Mouse (Mus musculus) macrophage (primary cell): Measurements from ENCODE around the gene Sptlc2. TPM values are rescaled to one million over a fixed set of nuclear protein-coding genes. Genes with fewer than 3 reads are reported as not detected.

Source experiments
- H3K27ac ChIP-seq: fragments of 350-480 bp; formaldehyde crosslinking; 2 replicates; pipeline ENCODE4 v1.9.0; 2021
- H3K36me3 ChIP-seq: fragments of 350-480 bp; formaldehyde crosslinking; 2 replicates; pipeline ENCODE4 v1.9.0; 2021; ENCODE audit errors: inconsistent target
- H3K4me3 ChIP-seq: fragments of 350-480 bp; formaldehyde crosslinking; 2 replicates; pipeline ENCODE4 v1.9.0; 2021; ENCODE audit errors: inconsistent target
- H3K79me2 ChIP-seq: fragments of 350-480 bp; formaldehyde crosslinking; 2 replicates; pipeline ENCODE4 v1.9.0; 2021; ENCODE audit errors: inconsistent target
- WGBS: methylation state at CpG from one replicate; pipeline ENCODE4 v1.1.7; 2026; ENCODE audit warnings: inconsistent platforms; ENCODE audit not compliant: missing documents; 5-methylcytosine and 5-hydroxymethylcytosine counted together
- polyA plus RNA-seq: library from polyadenylated mRNA; stranded (reverse); fragments of 250-400 nt; gene quantifications from 3 replicates; pipeline ENCODE4 v1.2.4, GENCODE M21; 2018; ENCODE audit warnings: inconsistent platforms

Sptlc2 gene
- polyA plus RNA-seq, 1 experiment from 2014 or later, result 96.5 TPM

DNA sequence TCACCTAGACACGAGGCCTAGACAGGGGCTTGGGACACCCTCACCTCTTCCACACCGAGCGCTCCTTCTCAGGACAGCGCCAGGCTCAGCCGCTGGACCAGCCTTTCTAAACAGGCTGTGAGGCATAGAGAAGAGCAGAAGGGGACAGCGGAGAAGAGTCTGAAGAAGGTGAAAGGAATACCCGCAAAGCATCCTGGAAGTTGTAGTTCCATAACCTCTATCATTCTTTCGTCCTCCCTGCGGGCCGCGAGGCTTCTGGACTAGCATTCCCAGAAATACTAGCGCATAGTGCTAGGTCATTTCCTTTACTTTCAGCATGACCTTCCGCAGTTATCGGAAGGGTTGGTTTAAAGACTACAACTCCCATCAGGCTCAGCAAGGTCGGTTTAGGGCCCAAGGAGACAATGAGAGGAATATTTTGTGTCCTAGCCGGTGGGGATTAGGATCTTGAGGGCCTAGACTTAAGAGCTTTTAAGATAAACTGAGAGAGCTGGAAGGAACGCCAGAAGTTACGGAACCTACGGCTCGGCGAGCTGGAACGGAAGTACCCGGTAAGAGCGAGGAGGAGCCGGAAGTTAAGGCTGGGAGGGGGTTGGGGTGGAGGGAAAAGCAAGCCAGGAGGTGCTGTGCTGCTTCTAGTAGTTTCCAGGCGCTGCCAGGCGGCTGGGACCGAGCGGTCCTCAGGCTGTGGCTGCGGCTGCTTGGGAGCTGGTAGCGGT is 121.9 kb downstream of the Sptlc2 start, which contains the start of the genes Vipas39 and Ahsa1:
Gene Vipas39 (minus strand): TSS at position 149 of the 719 bp plus-strand sequence.
Gene Ahsa1 (plus strand): TSS at position 372 of the 719 bp plus-strand sequence.
- WGBS, result 0% methylated on average over 31 of the region's 31 CpGs
- Histone ChIP-seq H3K27ac (peak within 1 kb of the TSS; percentile 97), H3K79me2 (peaks cover 74% of the 10 kb centered on the region), H3K4me3 (peak within 1 kb of the TSS; percentile 98), H3K36me3 (peaks cover 36% of the 10 kb centered on the region)

DNA sequence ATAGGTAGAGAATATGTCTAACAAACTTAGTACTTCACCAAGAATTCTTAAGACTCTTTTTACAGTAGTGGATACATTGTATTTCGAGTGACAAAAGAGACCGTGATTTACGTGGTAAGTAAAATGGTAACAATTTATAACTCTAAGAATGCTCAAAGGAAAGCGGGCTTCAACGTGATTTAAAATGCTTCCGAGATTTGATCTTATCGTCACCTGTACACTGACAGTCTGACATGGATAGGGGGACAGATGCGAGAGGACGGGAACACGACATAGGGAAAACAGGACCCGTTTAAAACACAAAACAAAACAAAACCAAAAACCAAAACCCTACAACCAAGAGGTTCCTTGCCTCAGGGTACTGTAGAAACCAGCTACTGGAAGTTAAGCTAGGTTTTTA is 122.7 kb downstream of the Sptlc2 start:
- Histone ChIP-seq H3K27ac (peak overlapping the region; percentile 97), H3K36me3 (peaks cover 30% of the 10 kb centered on the region), H3K79me2 (peaks cover 71% of the 10 kb centered on the region), H3K4me3 (peak overlapping the region; percentile 98)
- WGBS, result 22% methylated on average over 11 of the region's 11 CpGs

DNA sequence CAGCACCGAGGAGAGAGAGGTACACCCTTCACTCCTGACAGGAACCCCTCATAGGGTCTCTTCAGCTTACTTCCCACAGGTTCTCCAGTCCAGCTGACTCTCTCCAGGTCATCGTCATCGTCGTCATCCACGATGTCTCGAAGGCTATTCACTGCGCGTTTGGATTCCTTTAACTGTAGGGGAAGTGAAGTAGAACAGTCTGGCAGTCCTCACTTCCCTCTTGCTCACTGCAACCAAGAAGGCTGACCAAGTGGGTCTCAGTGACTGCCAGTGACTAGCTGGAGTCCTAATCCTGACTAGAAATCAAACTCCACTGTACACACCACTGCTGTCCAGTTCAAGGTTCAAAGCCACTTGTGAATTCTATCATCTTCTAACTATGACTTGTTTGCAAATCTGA is 127.6 kb downstream of the Sptlc2 start:
- H3K36me3 ChIP-seq, result peaks cover 43% of the 10 kb centered on the region
- no peak overlapping the region for H3K4me3 ChIP-seq
- peak overlapping the region; percentile 97 for H3K27ac ChIP-seq
- WGBS, result 65% methylated on average over 8 of the region's 8 CpGs
- peaks cover 51% of the 10 kb centered on the region for H3K79me2 ChIP-seq

DNA sequence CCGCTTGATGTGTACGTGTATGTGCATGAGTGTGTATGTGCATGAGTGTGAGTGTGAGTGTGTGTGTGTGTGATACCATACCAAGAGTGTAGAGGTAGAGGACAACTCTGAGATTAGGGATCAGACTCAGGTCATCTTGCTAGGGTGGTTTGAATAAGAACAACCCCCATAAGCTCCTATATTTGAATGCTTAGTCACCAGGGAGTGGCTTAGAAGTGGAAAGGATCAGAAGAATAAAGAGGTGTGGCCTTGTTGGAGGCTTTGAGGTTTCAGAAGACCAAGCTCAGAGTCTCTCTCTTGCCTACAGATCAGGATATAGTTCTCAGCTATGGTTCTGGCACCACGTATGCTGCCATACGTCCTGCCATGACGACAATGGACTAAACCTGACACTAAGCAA is 131.5 kb downstream of the Sptlc2 start:
- peak overlapping the region; percentile 22; the same call in 1 of the 2 replicates for H3K27ac ChIP-seq
- H3K4me3 ChIP-seq, result no peak overlapping the region
- peaks cover 25% of the 10 kb centered on the region; the same call in 1 of the 2 replicates for H3K79me2 ChIP-seq
- WGBS, result 97% methylated on average over 5 of the region's 5 CpGs
- H3K36me3 ChIP-seq, result peaks cover 75% of the 10 kb centered on the region

Other genes starting within 250 kb of the Sptlc2 start
- gene Gstz1, start 241.2 kb downstream of the Sptlc2 start, polyA plus RNA-seq, result 14.6 to 20.4 TPM (median 19.2 TPM) in 3 replicates
- gene Pomt2, start 240.4 kb downstream of the Sptlc2 start, polyA plus RNA-seq, result 5.8 to 7.9 TPM (median 5.8 TPM) in 3 replicates
- 0.48 to 1.2 TPM (median 0.73 TPM) in 3 replicates for gene Samd15, start 188.6 kb downstream of the Sptlc2 start, polyA plus RNA-seq
- 6.6 to 15.5 TPM (median 11.6 TPM) in 3 replicates for gene Tmed8, start 187.9 kb downstream of the Sptlc2 start, polyA plus RNA-seq
- gene Noxred1, start 149.6 kb downstream of the Sptlc2 start, polyA plus RNA-seq, result 0.31 to 0.40 TPM (median 0.32 TPM) in 3 replicates
- gene Vipas39, start 122.1 kb downstream of the Sptlc2 start, polyA plus RNA-seq, result 106 to 155 TPM (median 136 TPM) in 3 replicates
- 198 to 597 TPM (median 364 TPM) in 3 replicates for gene Ahsa1, start 121.9 kb downstream of the Sptlc2 start, polyA plus RNA-seq
- gene Ism2, start 88.7 kb downstream of the Sptlc2 start, polyA plus RNA-seq, result 0.19 TPM in 1 of 3 replicates, not detected in the others
- 44.6 to 126 TPM (median 109 TPM) in 3 replicates for gene Slirp, start 55.5 kb upstream of the Sptlc2 start, polyA plus RNA-seq
- 10.6 to 11.2 TPM (median 10.8 TPM) in 3 replicates for gene Alkbh1, start 55.7 kb upstream of the Sptlc2 start, polyA plus RNA-seq
- 90.8 to 150 TPM (median 111 TPM) in 3 replicates for gene Snw1, start 83.9 kb upstream of the Sptlc2 start, polyA plus RNA-seq
- not detected in 3 replicates for gene Gm5788, start 106.4 kb upstream of the Sptlc2 start, polyA plus RNA-seq
- gene Gm8300, start 126.0 kb upstream of the Sptlc2 start, polyA plus RNA-seq, result not detected in 3 replicates
- gene Oog1, start 214.3 kb upstream of the Sptlc2 start, polyA plus RNA-seq, result not detected in 3 replicates
- gene Gm4027, start 230.5 kb upstream of the Sptlc2 start, polyA plus RNA-seq, result not detected in 3 replicates